Mouse (Mus musculus): ENCODE data around the gene Mrtfa. TPM values are rescaled to one million over a fixed set of nuclear protein-coding genes. Genes with fewer than 3 reads are reported as not detected.

Gene Mrtfa
- polyA plus RNA-seq, 1 experiment from 2014 or later, result 32.0 TPM

- Histone ChIP-seq H3K27me3 (no peaks in the 10 kb centered on the region), H3K4me3 (replicated peaks) (no peak overlapping the region), H3K36me3 (peaks cover 4% of the 10 kb centered on the region; the same call in 1 of the 2 replicates), H3K4me1 (replicated peaks) (no peaks in the 10 kb centered on the region), H3K9ac (replicated peaks) (no peak overlapping the region), H3K4me2 (replicated peaks) (no peak overlapping the region), H3K9me3 (no peaks in the 10 kb centered on the region), H3K27ac (no peak overlapping the region)
- WGBS, result 87% methylated on average over 6 of the region's 6 CpGs
- ATAC-seq, result no peak
Measured at GRCm38 (mm10) chr15:81112589-81112988, 78.0 kb downstream of the Mrtfa start.

GRCm38 (mm10) chr15:81110315-81110714, 80.2 kb downstream of the Mrtfa start:
- Histone ChIP-seq H3K36me3 (no peaks in the 10 kb centered on the region), H3K27ac (no peak overlapping the region), H3K4me2 (replicated peaks) (no peak overlapping the region), H3K4me1 (replicated peaks) (peaks cover 16% of the 10 kb centered on the region), H3K27me3 (no peaks in the 10 kb centered on the region), H3K9ac (replicated peaks) (no peak overlapping the region), H3K4me3 (replicated peaks) (no peak overlapping the region), H3K9me3 (no peaks in the 10 kb centered on the region)
- ATAC-seq, result no peak
- WGBS, result 88% methylated on average over 3 of the region's 3 CpGs

DNA sequence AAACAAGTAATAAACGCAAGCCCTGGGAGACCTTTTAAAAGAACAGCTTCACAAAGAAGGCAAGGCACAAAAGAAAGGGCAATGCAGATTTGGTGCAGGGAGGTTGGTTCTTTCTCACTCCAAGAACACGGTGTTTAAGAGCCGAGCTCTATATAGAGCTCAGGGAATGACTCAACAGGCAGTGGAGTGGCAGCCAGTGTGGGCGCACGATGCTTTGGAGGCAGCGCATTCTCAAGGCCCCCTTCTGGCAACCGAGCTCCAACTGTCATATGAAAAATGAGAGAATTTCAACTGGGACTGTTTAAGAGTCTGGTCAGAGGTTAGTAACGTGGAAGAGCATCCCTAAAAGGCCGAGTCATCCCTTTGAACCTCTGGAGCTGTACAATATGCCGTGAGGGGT, 84.6 kb downstream of the Mrtfa start:
- Histone ChIP-seq H3K4me1 (replicated peaks) (peaks cover 42% of the 10 kb centered on the region), H3K27ac (peak overlapping the region; percentile 6; the same call in 1 of the 2 replicates), H3K4me3 (replicated peaks) (no peak overlapping the region), H3K9ac (replicated peaks) (no peak overlapping the region), H3K9me3 (no peaks in the 10 kb centered on the region), H3K27me3 (no peaks in the 10 kb centered on the region), H3K4me2 (replicated peaks) (no peak overlapping the region), H3K36me3 (no peaks in the 10 kb centered on the region)
- 34% methylated on average over 10 of the region's 10 CpGs for WGBS
- ATAC-seq, result no peak

DNA sequence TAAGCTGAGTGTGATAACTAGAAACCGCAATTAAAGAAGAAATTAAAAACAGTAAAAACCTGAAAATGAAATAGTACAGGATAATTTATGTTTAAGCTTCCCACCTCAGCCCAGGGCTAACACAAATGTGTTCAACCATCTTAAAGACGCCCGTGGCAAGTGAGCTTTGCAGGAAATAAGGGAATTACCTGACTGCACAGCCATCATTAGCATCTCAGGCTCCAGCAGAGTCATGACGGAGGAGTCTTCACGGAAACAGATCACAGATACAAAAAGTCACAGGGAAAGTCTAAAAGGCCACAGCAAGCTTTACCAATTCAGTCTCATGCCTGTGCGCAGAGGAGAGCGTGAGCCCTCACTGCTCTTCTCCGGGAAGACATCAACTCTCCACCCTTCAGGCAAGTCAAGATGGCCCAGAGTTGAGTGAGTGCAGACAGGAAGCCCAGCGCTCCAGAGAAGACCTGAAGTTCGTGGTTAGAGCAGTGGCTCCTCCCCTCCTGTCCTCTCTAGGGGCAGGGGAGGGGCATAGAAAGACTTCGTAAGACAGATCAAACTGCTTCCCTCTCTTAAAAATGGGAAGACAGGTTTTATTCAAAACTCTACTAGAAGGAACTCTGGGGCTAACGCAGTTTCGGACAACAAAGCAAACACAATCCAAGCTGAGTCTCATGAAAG, 85.8 kb downstream of the Mrtfa start:
- ATAC-seq, result no peak
- no peaks in the 10 kb centered on the region for H3K36me3 ChIP-seq
- no peak overlapping the region for H3K27ac ChIP-seq
- no peaks in the 10 kb centered on the region for H3K27me3 ChIP-seq
- H3K9ac ChIP-seq (replicated peaks), result no peak overlapping the region
- H3K9me3 ChIP-seq, result no peaks in the 10 kb centered on the region
- WGBS, result 54% methylated on average over 13 of the region's 13 CpGs
- H3K4me3 ChIP-seq (replicated peaks), result no peak overlapping the region
- H3K4me2 ChIP-seq (replicated peaks), result peak overlapping the region; percentile 6; the same call in 1 of the 2 replicates
- H3K4me1 ChIP-seq (replicated peaks), result peaks cover 42% of the 10 kb centered on the region

DNA sequence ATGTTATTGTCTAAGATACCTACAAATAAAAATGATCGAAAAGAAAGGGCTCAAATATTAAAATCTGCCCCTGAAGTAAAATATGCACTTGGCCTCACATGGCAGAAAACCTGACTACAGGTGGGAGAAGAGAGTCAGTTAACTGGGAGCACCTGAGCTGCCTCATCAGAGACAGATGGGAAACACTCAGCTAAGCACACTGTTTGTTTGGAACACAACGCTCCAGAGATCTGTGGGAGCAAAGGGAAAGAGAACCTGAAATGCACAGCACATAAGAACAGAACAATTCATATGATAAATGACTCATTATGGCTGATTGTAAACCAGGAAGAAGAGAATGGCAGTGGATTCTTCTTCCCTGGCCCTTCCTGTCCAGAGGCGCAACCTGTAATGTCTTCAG, 87.1 kb downstream of the Mrtfa start:
- Histone ChIP-seq H3K36me3 (no peaks in the 10 kb centered on the region), H3K4me2 (replicated peaks) (no peak overlapping the region), H3K9ac (replicated peaks) (no peak overlapping the region), H3K4me3 (replicated peaks) (no peak overlapping the region), H3K27ac (no peak overlapping the region), H3K4me1 (replicated peaks) (peaks cover 42% of the 10 kb centered on the region), H3K27me3 (no peaks in the 10 kb centered on the region), H3K9me3 (no peaks in the 10 kb centered on the region)
- 92% methylated on average over 3 of the region's 3 CpGs for WGBS
- ATAC-seq, result no peak

- Histone ChIP-seq H3K9me3 (no peaks in the 10 kb centered on the region), H3K4me2 (replicated peaks) (no peak overlapping the region), H3K9ac (replicated peaks) (no peak overlapping the region), H3K36me3 (no peaks in the 10 kb centered on the region), H3K27me3 (no peaks in the 10 kb centered on the region), H3K4me1 (replicated peaks) (peaks cover 49% of the 10 kb centered on the region), H3K4me3 (replicated peaks) (no peak overlapping the region), H3K27ac (no peak overlapping the region)
- no peak for ATAC-seq
- 82% methylated on average over 13 of the region's 13 CpGs for WGBS
Measured at GRCm38 (mm10) chr15:81102274-81102879, 88.2 kb downstream of the Mrtfa start.

DNA sequence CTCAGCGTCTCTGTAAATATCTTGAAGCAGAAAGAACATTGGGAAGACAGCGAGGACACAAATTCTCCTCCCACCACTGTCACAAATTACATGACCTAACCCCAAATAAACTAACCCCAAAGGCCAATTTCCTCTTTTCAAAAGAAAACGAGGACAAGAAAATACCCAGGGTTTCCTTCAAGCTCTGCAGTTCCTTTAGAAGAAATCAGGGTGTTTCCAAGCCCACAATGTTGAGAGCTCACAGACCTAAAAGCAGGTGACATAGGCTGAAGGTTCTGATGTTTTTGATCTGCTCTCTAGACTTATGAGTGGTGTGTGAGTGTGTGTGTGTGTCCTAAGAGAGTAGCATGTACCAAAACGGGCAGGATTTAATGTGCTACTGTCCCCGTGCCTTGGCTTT, 89.2 kb downstream of the Mrtfa start:
- no peaks in the 10 kb centered on the region for H3K9me3 ChIP-seq
- no peak overlapping the region for H3K4me3 ChIP-seq (replicated peaks)
- H3K36me3 ChIP-seq, result no peaks in the 10 kb centered on the region
- WGBS, result 89% methylated on average over 5 of the region's 5 CpGs
- H3K4me1 ChIP-seq (replicated peaks), result peaks cover 43% of the 10 kb centered on the region
- ATAC-seq, result no peak
- no peaks in the 10 kb centered on the region for H3K27me3 ChIP-seq
- no peak overlapping the region for H3K9ac ChIP-seq (replicated peaks)
- no peak overlapping the region for H3K27ac ChIP-seq
- H3K4me2 ChIP-seq (replicated peaks), result no peak overlapping the region

DNA sequence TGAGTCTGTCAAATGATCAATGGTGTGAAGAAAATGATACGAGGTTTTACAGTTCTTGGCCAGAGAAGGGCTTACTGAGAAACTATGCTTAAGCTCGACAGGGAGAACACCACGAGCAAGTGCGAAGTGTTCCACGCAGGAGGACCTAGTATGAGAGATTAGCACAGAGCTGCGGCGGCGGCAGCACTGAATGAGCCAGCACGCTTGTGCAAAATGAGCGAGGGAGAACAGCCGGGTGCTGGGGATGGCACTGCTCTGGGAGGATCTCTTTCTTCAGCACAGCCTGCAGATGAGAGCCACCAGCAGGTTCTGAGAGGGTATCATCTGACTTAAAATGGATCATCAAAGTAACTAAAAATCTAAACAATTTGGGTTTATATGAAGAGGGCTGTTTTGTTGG, 91.3 kb downstream of the Mrtfa start:
- Histone ChIP-seq H3K9me3 (no peaks in the 10 kb centered on the region), H3K4me3 (replicated peaks) (no peak overlapping the region), H3K4me2 (replicated peaks) (no peak overlapping the region), H3K36me3 (no peaks in the 10 kb centered on the region), H3K4me1 (replicated peaks) (peaks cover 23% of the 10 kb centered on the region), H3K27ac (no peak overlapping the region), H3K27me3 (no peaks in the 10 kb centered on the region), H3K9ac (replicated peaks) (no peak overlapping the region)
- 79% methylated on average over 11 of the region's 11 CpGs for WGBS
- no peak for ATAC-seq

DNA sequence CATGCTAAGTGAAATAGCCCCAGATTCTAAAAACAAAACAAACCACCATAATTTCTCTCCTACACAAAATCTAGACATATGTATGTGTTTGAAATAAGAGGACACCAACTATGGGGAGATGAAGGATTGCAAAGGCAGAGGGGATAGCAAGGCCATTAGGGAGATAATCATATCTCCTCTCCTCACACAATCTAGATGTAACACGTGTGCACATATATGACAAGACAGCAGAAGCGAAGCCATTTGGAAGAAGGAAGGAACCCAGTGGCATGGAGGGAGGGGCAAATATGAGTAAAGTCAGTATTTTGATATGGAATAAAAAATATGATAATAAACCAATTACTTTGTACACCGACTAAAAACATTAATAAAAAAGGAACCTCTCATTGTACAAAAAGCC, 91.9 kb downstream of the Mrtfa start:
- H3K4me2 ChIP-seq (replicated peaks), result no peak overlapping the region
- no peaks in the 10 kb centered on the region for H3K36me3 ChIP-seq
- no peaks in the 10 kb centered on the region for H3K9me3 ChIP-seq
- no peak overlapping the region for H3K27ac ChIP-seq
- no peaks in the 10 kb centered on the region for H3K27me3 ChIP-seq
- ATAC-seq, result no peak
- H3K9ac ChIP-seq (replicated peaks), result no peak overlapping the region
- H3K4me3 ChIP-seq (replicated peaks), result no peak overlapping the region
- H3K4me1 ChIP-seq (replicated peaks), result peaks cover 19% of the 10 kb centered on the region
- 98% methylated on average over 3 of the region's 3 CpGs for WGBS

- ATAC-seq, result no peak
- WGBS, result 84% methylated on average over 6 of the region's 6 CpGs
Measured at GRCm38 (mm10) chr15:81097896-81098295, 92.7 kb downstream of the Mrtfa start.

DNA sequence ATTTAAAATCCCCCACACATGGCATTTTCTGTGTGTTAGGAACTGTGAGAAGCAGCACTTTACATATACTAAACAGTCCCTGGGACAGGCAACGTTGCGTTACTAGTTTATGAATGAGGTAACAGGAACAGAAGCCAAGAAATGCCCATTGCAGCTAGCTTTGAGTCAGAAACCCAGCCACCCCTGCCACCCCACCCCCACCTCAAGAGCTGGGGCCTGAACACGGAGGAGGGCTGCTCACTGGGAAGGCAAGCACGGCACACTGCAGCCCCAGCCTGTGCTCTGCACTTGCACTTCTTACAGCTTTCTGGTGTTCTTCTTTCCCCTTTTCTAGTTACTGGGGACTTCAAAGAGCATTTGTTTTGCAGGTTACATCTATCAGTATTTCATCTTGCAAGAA, 93.1 kb downstream of the Mrtfa start:
- H3K4me3 ChIP-seq (replicated peaks), result no peak overlapping the region
- no peak overlapping the region for H3K9ac ChIP-seq (replicated peaks)
- no peaks in the 10 kb centered on the region for H3K27me3 ChIP-seq
- no peaks in the 10 kb centered on the region for H3K36me3 ChIP-seq
- WGBS, result 44% methylated on average over 4 of the region's 4 CpGs
- no peaks in the 10 kb centered on the region for H3K9me3 ChIP-seq
- H3K27ac ChIP-seq, result no peak overlapping the region
- H3K4me1 ChIP-seq (replicated peaks), result peaks cover 11% of the 10 kb centered on the region
- ATAC-seq, result no peak
- no peak overlapping the region for H3K4me2 ChIP-seq (replicated peaks)

More at GRCm38 (mm10) chr15:81097896-81098295, 92.7 kb downstream of the Mrtfa start:
- Histone ChIP-seq H3K4me3 (replicated peaks) (no peak overlapping the region), H3K27ac (no peak overlapping the region), H3K4me2 (replicated peaks) (no peak overlapping the region), H3K27me3 (no peaks in the 10 kb centered on the region), H3K9ac (replicated peaks) (no peak overlapping the region), H3K4me1 (replicated peaks) (peaks cover 15% of the 10 kb centered on the region), H3K9me3 (no peaks in the 10 kb centered on the region), H3K36me3 (no peaks in the 10 kb centered on the region)

- H3K9me3 ChIP-seq, result no peaks in the 10 kb centered on the region
- H3K27ac ChIP-seq, result no peak overlapping the region
- H3K9ac ChIP-seq (replicated peaks), result no peak overlapping the region
- no peak for ATAC-seq
- no peaks in the 10 kb centered on the region for H3K36me3 ChIP-seq
- H3K4me3 ChIP-seq (replicated peaks), result no peak overlapping the region
- H3K4me2 ChIP-seq (replicated peaks), result no peak overlapping the region
- WGBS, result 85% methylated on average over 7 of the region's 7 CpGs
- peaks cover 8% of the 10 kb centered on the region for H3K4me1 ChIP-seq (replicated peaks)
- no peaks in the 10 kb centered on the region for H3K27me3 ChIP-seq
Measured at GRCm38 (mm10) chr15:81096329-81097055, 94.1 kb downstream of the Mrtfa start.

Data from midbrain, embryonic 13.5 days (tissue).